Mouse (Mus musculus): ENCODE measurements around the gene Pim1.

GRCm38 (mm10) chr17:29448561-29448960 lies 42.0 kb upstream of the Pim1 start:
- TF ChIP-seq POLR2A (IDR thresholded peaks at IDR 0.05; ENCODE audit: borderline replicate concordance, extremely low read depth, low read depth, low read length) (no peak), CTCF (IDR thresholded peaks at IDR 0.05; ENCODE audit: insufficient read depth, low read length) (no peak)

All from lung, adult 2 months (tissue).